Mouse (Mus musculus) liver, embryonic 13.5 days (tissue): Measurements from ENCODE around the gene Sspo. TPM values are rescaled to one million over a fixed set of nuclear protein-coding genes. Genes with fewer than 3 reads are reported as not detected.

Experiments
- ATAC-seq: fragments of 200-750 bp; cut with Nextera tagmentation; 2 replicates; pipeline ENCODE4 v1.8.0; 2017; ENCODE audit warnings: low read depth, mild to moderate bottlenecking, moderate number of reproducible peaks, moderate library complexity
- DNase-seq: peaks from one replicate; pipeline ENCODE4 v3.0.0; 2022
- H3K27ac ChIP-seq: fragments of 300-500 bp; sonication (generic); 2 replicates; pipeline ENCODE4 v1.5.1; 2015; ENCODE audit warnings: moderate library complexity, mild to moderate bottlenecking, inconsistent platforms
- H3K27me3 ChIP-seq: fragments of 300-500 bp; sonication (generic); 2 replicates; pipeline ENCODE4 v1.6.1; 2015; ENCODE audit warnings: mild to moderate bottlenecking, inconsistent platforms
- H3K36me3 ChIP-seq: fragments of 300-500 bp; sonication (generic); 2 replicates; pipeline ENCODE4 v1.6.1; 2015; ENCODE audit warnings: mild to moderate bottlenecking, inconsistent platforms
- H3K4me1 ChIP-seq: fragments of 300-500 bp; sonication (generic); replicated peaks from 2 replicates; pipeline ENCODE4 v1.6.1; 2015; ENCODE audit warnings: inconsistent platforms
- H3K4me2 ChIP-seq: fragments of 300-500 bp; sonication (generic); 2 replicates; pipeline ENCODE4 v1.6.1; 2015; ENCODE audit warnings: inconsistent platforms, mild to moderate bottlenecking, moderate library complexity
- H3K4me3 ChIP-seq: fragments of 300-500 bp; sonication (generic); replicated peaks from 2 replicates; pipeline ENCODE4 v1.5.1; 2015; ENCODE audit warnings: mild to moderate bottlenecking, inconsistent platforms
- H3K9ac ChIP-seq: fragments of 300-500 bp; sonication (generic); 2 replicates; pipeline ENCODE4 v1.6.1; 2015; ENCODE audit warnings: mild to moderate bottlenecking, inconsistent platforms
- H3K9me3 ChIP-seq: fragments of 300-500 bp; sonication (generic); replicated peaks from 2 replicates; pipeline ENCODE4 v1.6.1; 2016; ENCODE audit warnings: inconsistent platforms
- WGBS: fragments of 180-500 bp; shearing (Covaris S2); methylation state at CpG from one replicate; pipeline ENCODE4 v1.1.7; 2015; ENCODE audit not compliant: insufficient replicate concordance; 5-methylcytosine and 5-hydroxymethylcytosine counted together
- polyA plus RNA-seq: library from polyadenylated mRNA; unstranded; fragments of >200 nt; fragmentation: Nextera tagmentation; extraction: Ambion mirVana; gene quantifications from 2 replicates; pipeline ENCODE4 v1.2.1, GENCODE M21; 2015

Sspo gene
- polyA plus RNA-seq, 1 experiment from 2014 or later, result 0.08 TPM

GRCm38 (mm10) chr6:48416486-48416885, 31.5 kb upstream of the Sspo start:
- Histone ChIP-seq H3K27me3 (no peaks in the 10 kb centered on the region), H3K27ac (no peak overlapping the region), H3K4me2 (no peak overlapping the region), H3K9me3 (no peaks in the 10 kb centered on the region), H3K9ac (no peak overlapping the region), H3K36me3 (peaks cover 34% of the 10 kb centered on the region), H3K4me1 (no peaks in the 10 kb centered on the region), H3K4me3 (no peak overlapping the region)
- DNase-seq, result no peak
- no peak for ATAC-seq
- 69% methylated on average over 2 of the region's 2 CpGs for WGBS

DNA sequence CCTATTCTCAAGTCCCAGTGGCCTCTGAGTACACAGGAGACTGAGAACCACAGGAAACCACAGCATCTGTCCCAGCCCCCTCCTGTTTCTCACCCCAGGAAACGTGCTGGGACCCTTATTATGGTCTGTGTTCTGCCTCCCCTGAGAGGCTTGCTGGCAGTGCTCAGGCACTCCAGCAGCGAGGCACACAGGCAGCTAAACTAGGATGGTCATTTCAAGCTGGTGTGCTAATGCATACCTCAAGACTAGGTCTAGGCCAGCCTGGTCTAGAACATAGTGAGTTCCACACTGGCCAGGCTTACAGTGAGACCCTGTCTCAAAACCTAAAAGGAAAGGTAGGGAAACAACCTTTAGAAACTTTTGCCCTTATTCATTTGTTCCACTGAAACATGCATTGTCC, 27.4 kb upstream of the Sspo start:
- H3K4me1 ChIP-seq, result no peaks in the 10 kb centered on the region
- DNase-seq, result no peak
- H3K27ac ChIP-seq, result no peak overlapping the region
- H3K4me2 ChIP-seq, result no peak overlapping the region
- 5% methylated on average over 2 of the region's 2 CpGs for whole genome bisulfite sequencing
- peaks cover 5% of the 10 kb centered on the region for H3K36me3 ChIP-seq
- ATAC-seq, result no peak
- H3K4me3 ChIP-seq, result no peak overlapping the region
- no peaks in the 10 kb centered on the region for H3K27me3 ChIP-seq
- no peaks in the 10 kb centered on the region for H3K9me3 ChIP-seq
- H3K9ac ChIP-seq, result no peak overlapping the region

GRCm38 (mm10) chr6:48423336-48423735, 24.7 kb upstream of the Sspo start:
- H3K4me3 ChIP-seq, result no peak overlapping the region
- H3K4me2 ChIP-seq, result no peak overlapping the region
- H3K27ac ChIP-seq, result no peak overlapping the region
- ATAC-seq (no peak), DNase-seq (no peak)
- H3K9ac ChIP-seq, result no peak overlapping the region
- H3K27me3 ChIP-seq, result no peaks in the 10 kb centered on the region
- no peaks in the 10 kb centered on the region for H3K4me1 ChIP-seq
- WGBS, result 70% methylated on average over 3 of the region's 3 CpGs
- H3K9me3 ChIP-seq, result no peaks in the 10 kb centered on the region
- no peaks in the 10 kb centered on the region for H3K36me3 ChIP-seq

GRCm38 (mm10) chr6:48424074-48424473, 24.0 kb upstream of the Sspo start:
- Histone ChIP-seq H3K4me1 (no peaks in the 10 kb centered on the region), H3K27ac (no peak overlapping the region), H3K27me3 (no peaks in the 10 kb centered on the region), H3K4me2 (no peak overlapping the region), H3K9ac (no peak overlapping the region), H3K36me3 (no peaks in the 10 kb centered on the region), H3K9me3 (no peaks in the 10 kb centered on the region), H3K4me3 (no peak overlapping the region)
- no peak for ATAC-seq
- WGBS, result 49% methylated on average over 5 of the region's 5 CpGs
- DNase-seq, result no peak

DNA sequence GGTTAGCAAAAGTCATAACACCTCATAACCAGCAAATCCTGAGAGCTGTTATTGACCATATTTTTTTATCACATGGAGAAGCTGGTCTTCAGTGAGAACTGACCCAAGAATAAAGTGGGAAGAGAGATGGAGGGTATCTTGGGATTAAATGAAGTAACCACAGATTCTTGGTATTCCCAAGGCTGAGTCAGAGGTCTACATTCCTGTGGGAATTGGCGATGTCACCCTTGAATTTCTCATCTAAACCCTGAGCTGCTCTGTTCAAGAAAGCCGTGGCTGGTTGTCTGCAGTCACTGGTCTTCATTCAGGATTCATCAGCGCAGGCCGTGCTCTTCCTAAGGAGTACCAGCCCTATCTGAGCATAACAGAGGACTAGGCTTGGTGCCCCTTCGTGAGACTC, 21.1 kb upstream of the Sspo start:
- ATAC-seq (no peak), DNase-seq (no peak)
- Histone ChIP-seq H3K4me1 (no peaks in the 10 kb centered on the region), H3K36me3 (no peaks in the 10 kb centered on the region), H3K27me3 (no peaks in the 10 kb centered on the region), H3K4me3 (no peak overlapping the region), H3K9ac (no peak overlapping the region), H3K4me2 (no peak overlapping the region), H3K27ac (no peak overlapping the region), H3K9me3 (no peaks in the 10 kb centered on the region)
- 69% methylated on average over 5 of the region's 5 CpGs for WGBS

DNA sequence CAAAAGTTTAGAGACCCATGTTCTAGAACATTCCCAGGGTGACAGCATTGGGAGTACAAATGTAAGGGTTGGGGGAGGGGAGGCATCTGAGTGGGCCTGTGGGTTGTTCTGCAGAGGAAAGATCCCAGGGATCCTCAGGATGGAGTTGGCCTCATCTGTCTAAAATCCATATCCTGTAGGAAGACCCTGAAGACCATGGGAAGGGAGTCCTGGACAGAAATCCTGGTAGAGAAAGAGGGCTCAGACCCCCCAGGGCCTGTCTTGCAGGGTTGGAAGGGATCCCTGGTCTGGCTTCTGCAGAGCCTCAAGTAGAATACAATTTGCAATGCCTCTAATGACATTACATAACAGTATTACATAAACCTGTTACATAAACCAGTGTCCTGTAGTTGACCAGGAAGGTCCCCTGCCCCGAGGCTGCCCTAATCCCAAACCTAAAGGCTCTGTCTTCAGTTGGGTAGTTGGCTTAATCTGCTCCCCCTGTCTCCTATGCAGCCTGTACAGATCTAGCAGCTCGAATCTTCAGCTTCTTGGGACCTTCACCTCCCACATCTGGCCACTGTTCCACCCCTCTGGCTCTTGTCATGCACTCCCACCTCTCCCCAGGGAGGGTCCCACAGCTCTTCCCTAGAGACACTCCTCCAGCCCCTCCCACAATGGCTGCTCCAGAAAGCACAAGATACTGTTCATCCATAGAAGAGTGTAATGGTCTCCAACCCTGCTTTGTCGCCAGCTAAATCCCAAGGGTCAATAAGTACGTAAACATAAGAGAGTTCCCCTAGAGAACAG, 19.1 kb upstream of the Sspo start:
- Histone ChIP-seq H3K36me3 (no peaks in the 10 kb centered on the region), H3K4me3 (no peak overlapping the region), H3K4me1 (peaks cover 6% of the 10 kb centered on the region), H3K9ac (no peak overlapping the region), H3K9me3 (no peaks in the 10 kb centered on the region), H3K27me3 (no peaks in the 10 kb centered on the region), H3K27ac (no peak overlapping the region), H3K4me2 (no peak overlapping the region)
- WGBS, result 48% methylated on average over 4 of the region's 4 CpGs
- DNase-seq (no peak), ATAC-seq (no peak)

- H3K9ac ChIP-seq, result no peak overlapping the region
- WGBS, result 43% methylated on average over 5 of the region's 5 CpGs
- H3K27ac ChIP-seq, result no peak overlapping the region
- no peak overlapping the region for H3K4me3 ChIP-seq
- no peaks in the 10 kb centered on the region for H3K9me3 ChIP-seq
- DNase-seq (no peak), ATAC-seq (no peak)
- H3K4me1 ChIP-seq, result peaks cover 13% of the 10 kb centered on the region
- no peak overlapping the region for H3K4me2 ChIP-seq
- no peaks in the 10 kb centered on the region for H3K27me3 ChIP-seq
- H3K36me3 ChIP-seq, result no peaks in the 10 kb centered on the region
Measured at GRCm38 (mm10) chr6:48430748-48431147, 17.3 kb upstream of the Sspo start.

GRCm38 (mm10) chr6:48432893-48433816, 14.9 kb upstream of the Sspo start:
- ATAC-seq, result no peak
- Histone ChIP-seq H3K9me3 (no peaks in the 10 kb centered on the region), H3K9ac (no peak overlapping the region), H3K4me3 (no peak overlapping the region), H3K27ac (no peak overlapping the region), H3K4me2 (no peak overlapping the region), H3K27me3 (peaks cover 5% of the 10 kb centered on the region; the same call in 1 of the 2 replicates), H3K4me1 (peaks cover 13% of the 10 kb centered on the region), H3K36me3 (peaks cover 4% of the 10 kb centered on the region)
- WGBS, result 41% methylated on average over 12 of the region's 12 CpGs
- no peak for DNase-seq

DNA sequence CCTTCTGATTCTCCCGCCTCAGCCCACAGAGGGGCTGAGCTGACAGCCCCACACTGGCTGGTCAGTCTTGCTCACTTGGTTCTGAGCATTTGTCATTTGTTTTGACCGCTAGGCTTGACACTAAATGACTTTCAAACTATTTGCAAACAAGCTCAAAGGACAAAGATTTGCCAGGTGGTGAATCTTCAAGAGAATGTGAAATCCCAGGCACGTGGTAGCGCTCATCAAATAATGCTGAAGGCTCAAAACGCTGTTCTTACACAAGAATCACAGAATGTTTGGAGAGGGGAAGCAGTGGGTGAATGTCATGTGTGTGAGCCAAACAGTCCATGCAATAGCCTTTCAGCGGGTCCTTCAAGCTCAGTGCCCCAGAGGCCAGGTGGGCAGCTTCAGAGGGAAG, 13.4 kb upstream of the Sspo start:
- H3K9me3 ChIP-seq, result no peaks in the 10 kb centered on the region
- peaks cover 13% of the 10 kb centered on the region for H3K4me1 ChIP-seq
- no peak for ATAC-seq
- DNase-seq, result no peak
- no peak overlapping the region for H3K4me3 ChIP-seq
- WGBS, result 46% methylated on average over 6 of the region's 6 CpGs
- peaks cover 10% of the 10 kb centered on the region; the same call in 1 of the 2 replicates for H3K27me3 ChIP-seq
- peaks cover 15% of the 10 kb centered on the region for H3K36me3 ChIP-seq
- H3K4me2 ChIP-seq, result no peak overlapping the region
- no peak overlapping the region for H3K9ac ChIP-seq
- no peak overlapping the region for H3K27ac ChIP-seq

DNA sequence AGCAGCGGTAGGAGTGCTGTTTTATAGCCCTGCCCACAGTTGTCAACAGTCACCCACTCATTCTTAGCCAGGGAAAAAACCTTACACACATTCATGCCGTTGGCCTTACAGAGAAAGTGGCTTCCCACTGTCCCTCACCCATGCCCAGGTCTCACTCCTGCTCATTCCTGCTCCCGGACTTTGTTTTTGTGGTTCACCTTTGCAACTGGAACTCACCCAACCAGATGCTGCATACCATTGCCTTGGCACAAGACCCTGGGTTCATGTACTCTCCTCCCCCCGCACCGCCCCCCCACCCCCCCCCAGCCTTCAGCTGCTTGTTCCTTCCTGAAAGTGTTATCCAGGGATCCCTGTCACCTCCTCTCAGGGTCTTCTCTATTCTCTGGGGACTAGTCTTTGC, 12.9 kb upstream of the Sspo start:
- Histone ChIP-seq H3K4me3 (no peak overlapping the region), H3K27me3 (peaks cover 10% of the 10 kb centered on the region; the same call in 1 of the 2 replicates), H3K9me3 (no peaks in the 10 kb centered on the region), H3K4me1 (peaks cover 13% of the 10 kb centered on the region), H3K27ac (no peak overlapping the region), H3K36me3 (peaks cover 15% of the 10 kb centered on the region), H3K9ac (no peak overlapping the region), H3K4me2 (no peak overlapping the region)
- DNase-seq (no peak), ATAC-seq (no peak)
- WGBS, result 42% methylated on average over 5 of the region's 5 CpGs

DNA sequence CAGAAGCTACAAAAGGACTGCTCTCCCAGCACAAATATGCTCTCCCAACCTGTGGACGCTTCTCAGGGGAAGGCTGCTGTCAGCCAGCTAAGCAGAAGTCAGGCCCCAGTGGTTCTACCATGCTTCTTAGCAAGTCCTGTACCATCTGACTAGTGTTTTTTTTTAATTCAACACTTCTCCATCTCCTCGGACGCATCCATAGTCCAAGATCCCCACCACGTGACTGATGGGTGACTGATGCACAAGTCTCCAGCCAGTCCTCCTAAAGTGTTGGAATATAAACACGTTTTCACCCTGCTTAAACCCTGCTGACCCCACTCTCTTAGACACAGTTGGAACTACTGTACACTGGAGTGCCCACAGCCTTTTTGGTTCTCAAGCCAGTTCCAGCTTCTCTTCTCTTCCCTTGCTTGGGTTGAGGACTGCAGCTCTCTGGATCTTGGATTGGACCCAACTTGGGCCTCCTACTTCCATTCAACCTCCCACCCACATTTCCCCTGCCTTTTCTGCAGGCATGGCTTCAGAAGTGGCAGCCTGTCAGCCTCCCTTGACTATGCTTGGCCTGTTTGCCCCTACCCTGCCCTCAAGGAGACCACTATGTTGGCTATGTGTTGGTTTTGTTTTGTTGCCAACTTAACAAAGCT, 12.2 kb upstream of the Sspo start:
- H3K4me1 ChIP-seq, result peaks cover 13% of the 10 kb centered on the region
- ATAC-seq (no peak), DNase-seq (no peak)
- no peak overlapping the region for H3K4me3 ChIP-seq
- whole genome bisulfite sequencing, result 51% methylated on average over 5 of the region's 5 CpGs
- no peak overlapping the region for H3K4me2 ChIP-seq
- no peak overlapping the region for H3K27ac ChIP-seq
- no peaks in the 10 kb centered on the region for H3K9me3 ChIP-seq
- H3K27me3 ChIP-seq, result peaks cover 10% of the 10 kb centered on the region; the same call in 1 of the 2 replicates
- H3K9ac ChIP-seq, result no peak overlapping the region
- H3K36me3 ChIP-seq, result peaks cover 15% of the 10 kb centered on the region
